Mouse (Mus musculus) right cerebral cortex, adult 18-20 months (tissue): Measurements from ENCODE around the gene Fmc1.

Experiments used
- DNase-seq: peaks from one replicate; pipeline ENCODE4 v3.0.0; 2022; ENCODE audit warnings: mixed read lengths

Fmc1 gene

GRCm38 (mm10) chr6:38551989-38552635 is 18.8 kb downstream of the Fmc1 start:
- DNase-seq: peak; percentile 98

- DNase-seq: no peak
Observed at GRCm38 (mm10) chr6:38552636-38553000, 19.3 kb downstream of the Fmc1 start.

- DNase-seq: no peak
Observed at GRCm38 (mm10) chr6:38576096-38576495, 42.8 kb downstream of the Fmc1 start.

- DNase-seq: peak; percentile 20
Observed at GRCm38 (mm10) chr6:38580112-38580857, 47.0 kb downstream of the Fmc1 start.

GRCm38 (mm10) chr6:38581711-38582110 is 48.4 kb downstream of the Fmc1 start:
- DNase-seq: no peak
